Mouse (Mus musculus): ENCODE results near the gene Armc12. TPM values are rescaled to one million over a fixed set of nuclear protein-coding genes. Genes with fewer than 3 reads are reported as not detected.

The Armc12 gene
- total RNA-seq (2015; ENCODE audit: low replicate concordance) (not detected in 2 replicates), total RNA-seq (2017; ENCODE audit: low replicate concordance) (not detected in 2 replicates)

DNA sequence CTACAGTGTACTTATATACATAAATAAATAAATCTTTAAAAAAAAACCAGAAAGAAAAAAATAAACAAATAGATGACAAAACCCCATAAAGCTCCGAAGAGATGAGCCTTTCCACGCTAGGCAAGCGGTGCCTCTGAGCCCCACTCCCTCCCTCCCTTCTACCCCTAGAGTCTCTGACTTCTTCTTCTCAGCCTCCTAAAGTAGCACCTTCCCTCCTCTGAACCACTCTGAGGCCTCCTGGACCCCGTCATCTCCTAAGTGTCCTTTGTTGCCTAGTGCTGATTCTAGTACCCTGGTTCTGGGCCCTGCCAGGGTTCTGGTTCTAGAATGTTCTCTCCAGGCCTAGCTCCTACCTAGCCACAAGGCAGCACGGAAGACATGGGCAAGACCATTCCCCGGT lies at the start of gene Armc12:
Gene Armc12, plus strand, starts transcription at position 301 of the 400 bp plus-strand sequence.
- no peak for ATAC-seq (replicated peaks; ENCODE audit: low FRiP score, poor library complexity, severe bottlenecking)

- no peak for ATAC-seq (replicated peaks; ENCODE audit: low FRiP score, poor library complexity, severe bottlenecking)
These were observed 45.7 kb upstream of the Armc12 start for GRCm38 (mm10) chr17:28484704-28485445.

DNA sequence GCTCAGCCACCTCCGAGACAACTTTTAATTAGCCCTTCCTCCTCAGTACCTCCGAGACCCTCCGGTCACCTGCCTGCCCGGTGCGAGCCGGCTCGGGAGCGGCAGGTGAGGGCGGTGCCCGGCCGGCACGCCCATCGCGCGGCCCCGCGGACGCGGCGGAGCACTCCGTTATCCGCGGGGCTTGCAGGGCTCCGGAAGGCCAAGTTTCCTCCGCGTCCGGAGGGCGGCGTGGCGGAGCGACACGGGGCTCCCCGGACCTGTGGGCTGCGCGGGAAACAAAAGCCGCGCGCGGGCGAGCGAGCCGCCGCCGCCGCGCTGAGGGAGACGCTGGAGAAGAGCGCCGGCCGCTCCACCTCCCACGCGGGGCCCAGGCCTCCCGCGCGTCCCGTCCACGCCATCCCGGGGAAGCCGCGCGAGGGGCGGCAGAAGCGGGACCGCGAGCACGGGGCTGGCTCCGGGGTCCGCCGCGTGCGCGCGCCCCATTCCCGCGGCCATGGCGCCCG lies 45.1 kb upstream of the Armc12 start:
- no peak for ATAC-seq (replicated peaks; ENCODE audit: low FRiP score, poor library complexity, severe bottlenecking)

DNA sequence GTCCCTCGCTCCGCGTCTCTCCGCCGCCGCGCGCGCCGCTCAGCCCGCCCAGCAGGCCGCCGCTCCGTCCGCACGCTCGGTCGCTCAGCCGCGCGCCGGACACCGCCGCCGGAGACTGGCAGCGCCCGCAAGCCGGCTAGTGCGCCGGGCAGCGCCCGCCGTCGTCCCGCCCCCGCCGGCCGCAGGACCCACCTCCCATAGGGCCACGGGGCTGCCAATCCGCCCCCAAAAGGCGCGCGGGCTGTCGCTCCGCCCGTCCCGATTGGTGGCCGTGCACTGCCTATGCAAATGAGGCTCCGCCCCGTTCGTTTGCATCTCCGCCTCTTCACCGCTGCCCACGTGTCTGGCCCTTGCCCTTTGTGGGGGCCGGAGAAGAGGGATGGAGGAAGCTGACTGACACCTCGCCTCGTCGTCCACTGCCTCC lies 44.6 kb upstream of the Armc12 start:
- peak; percentile 100 for ATAC-seq (replicated peaks; ENCODE audit: low FRiP score, poor library complexity, severe bottlenecking)

GRCm38 (mm10) chr17:28486720-28487119 lies 43.9 kb upstream of the Armc12 start:
- ATAC-seq (replicated peaks; ENCODE audit: low FRiP score, poor library complexity, severe bottlenecking): no peak

DNA sequence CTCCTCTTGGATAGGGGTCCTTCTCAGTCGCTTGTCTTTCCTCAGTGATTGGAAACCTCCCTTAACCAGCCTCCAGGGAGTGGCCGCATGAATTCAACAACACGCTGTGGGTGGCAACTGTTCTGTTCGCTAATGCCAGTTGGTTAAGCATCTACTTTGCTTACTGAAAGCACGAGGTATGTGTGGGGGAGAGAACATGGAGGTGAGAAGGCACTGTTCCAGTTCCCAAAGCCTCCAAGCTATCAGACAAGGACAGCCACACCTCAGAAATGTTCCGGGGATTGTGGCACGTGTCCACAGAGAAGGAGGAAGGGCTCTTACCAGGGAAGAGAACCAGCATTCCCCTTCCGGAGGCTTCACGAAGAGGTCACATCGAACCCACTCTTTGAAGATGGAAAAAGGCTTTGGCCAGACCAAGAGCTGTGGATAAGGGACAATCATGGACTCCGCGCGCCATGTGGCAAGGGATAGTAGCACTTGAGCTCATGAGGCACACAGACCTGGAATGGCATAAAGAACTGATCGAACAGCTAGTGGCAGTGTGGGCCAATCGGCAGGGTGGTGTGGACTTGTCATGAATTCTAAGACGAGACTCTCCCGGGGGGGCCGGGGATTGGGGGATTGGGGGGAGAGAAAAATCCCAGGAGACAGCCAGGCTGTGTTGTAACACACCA lies 42.9 kb upstream of the Armc12 start:
- no peak for ATAC-seq (replicated peaks; ENCODE audit: low FRiP score, poor library complexity, severe bottlenecking)

DNA sequence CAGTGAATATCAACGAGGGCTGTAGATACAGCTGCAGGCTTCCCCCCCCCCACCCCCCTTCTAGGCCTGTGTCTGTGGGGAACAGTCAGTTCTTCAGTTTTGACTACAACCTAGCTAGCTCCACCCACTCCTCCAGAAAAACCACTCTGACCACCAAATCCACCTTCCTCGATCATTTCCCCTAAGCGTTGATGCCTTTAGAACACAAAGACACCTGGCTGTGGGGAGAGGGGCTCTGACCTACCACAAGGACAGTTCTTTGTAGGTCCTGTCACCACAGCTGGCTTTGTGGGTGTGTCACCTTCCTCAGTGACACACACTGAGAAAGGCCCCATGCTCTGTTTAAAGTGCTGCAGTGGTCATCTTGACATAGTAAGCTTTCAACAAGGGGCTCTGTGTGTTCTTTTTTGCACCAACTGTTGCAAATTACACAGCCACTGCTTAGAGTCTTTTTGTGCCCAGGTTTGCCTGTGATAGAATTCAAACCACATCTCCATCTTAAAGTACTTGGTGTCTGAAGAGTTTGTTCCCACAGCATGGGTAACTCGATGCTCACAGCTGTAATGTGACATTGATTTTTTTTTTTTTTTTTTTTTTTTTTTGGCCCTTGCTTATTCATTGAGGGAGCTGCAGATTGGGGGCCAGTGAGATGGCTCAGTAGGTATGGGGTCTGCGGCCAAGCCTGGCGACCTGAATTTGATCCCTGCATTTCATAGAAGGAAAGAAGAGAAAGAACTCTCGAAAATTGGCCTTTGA lies 42.2 kb upstream of the Armc12 start:
- ATAC-seq (replicated peaks; ENCODE audit: low FRiP score, poor library complexity, severe bottlenecking): no peak

DNA sequence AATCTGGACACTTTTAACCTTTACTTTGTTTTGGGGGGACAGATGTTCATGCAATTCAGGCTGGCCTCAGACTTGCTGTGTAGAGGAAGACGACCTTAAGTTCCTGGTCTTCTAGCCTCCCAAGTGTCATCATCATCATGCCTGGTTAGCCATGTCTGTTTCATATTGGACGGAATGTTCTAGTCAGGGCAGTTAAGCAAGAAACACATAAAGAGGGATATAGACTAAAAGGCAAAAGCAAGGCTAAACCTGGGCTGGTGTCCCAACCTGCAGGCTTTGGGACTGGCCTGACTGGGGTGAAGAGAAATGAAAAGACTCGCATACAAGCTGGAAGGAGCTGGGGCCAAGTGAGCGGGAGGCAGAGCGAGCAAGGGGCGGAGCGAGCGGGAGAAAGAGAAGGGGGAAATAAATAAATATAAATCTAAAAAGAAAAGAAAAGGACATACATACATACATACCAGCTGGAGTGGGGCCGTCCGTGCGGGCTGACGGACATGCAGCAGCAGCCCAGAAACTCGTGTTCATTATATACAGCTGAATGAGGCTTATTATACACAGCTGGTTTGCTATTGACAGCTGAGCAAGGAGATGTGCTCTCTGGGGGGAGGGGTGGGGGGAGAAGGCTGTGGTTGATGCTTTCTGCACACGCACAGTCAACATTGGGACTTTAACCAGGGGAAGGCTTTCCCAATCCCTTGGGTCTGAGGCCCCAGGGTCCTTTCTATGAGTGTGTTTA lies 39.4 kb upstream of the Armc12 start:
- no peak for ATAC-seq (replicated peaks; ENCODE audit: low FRiP score, poor library complexity, severe bottlenecking)

GRCm38 (mm10) chr17:28495832-28496231 lies 34.8 kb upstream of the Armc12 start:
- no peak for ATAC-seq (replicated peaks; ENCODE audit: low FRiP score, poor library complexity, severe bottlenecking)

DNA sequence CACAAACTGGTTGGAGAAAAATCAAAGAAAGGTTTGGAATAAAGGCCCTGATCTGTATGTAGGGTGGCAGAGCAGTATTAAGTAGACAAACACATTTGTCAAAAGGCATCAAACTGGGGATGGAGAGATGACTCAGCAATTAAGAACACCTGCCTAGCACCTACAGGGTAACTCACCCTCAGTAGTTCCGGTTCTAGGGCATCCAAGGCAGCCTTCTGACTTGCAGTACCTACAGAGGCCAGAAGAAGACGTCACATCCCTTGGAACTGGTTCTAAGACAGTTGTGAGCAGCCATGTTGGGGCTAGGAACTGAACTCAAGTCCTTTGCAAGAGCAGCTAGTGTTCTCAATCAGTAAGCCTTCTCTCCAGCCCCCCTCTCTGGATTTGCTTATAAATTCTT lies 31.4 kb upstream of the Armc12 start:
- ATAC-seq (replicated peaks; ENCODE audit: low FRiP score, poor library complexity, severe bottlenecking): no peak

GRCm38 (mm10) chr17:28500465-28500864 lies 30.1 kb upstream of the Armc12 start:
- ATAC-seq (replicated peaks; ENCODE audit: low FRiP score, poor library complexity, severe bottlenecking): no peak

DNA sequence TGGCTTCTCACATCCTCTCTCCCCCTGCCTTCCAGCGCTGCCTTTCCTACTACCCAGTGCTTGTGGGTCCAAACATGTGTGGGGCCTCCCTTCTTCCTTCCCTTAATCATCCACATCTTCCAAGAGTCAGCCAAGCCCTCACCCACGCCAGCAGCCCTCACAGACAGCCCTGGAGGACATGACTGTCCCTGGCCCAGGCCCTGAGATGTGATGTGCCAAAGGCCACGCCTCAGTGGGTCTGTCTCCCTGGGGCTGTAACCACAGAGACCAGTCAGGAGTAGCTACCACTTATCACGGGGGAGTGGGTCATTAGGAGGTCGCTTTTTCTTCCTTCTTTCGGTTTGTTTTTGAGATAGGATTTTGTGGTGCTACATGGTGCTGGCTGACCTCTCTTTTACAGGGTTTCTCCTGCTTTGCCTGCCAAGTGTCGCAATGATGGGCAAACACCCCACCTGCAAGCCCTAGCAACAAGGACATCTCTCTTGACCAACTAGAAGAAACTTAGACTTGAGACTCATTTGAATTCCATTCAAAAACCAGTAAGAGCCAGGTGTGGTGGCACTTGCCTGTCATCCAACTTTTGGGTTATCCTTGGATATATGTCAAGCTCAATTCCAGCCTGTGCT lies 28.3 kb upstream of the Armc12 start:
- ATAC-seq (replicated peaks; ENCODE audit: low FRiP score, poor library complexity, severe bottlenecking): no peak

DNA sequence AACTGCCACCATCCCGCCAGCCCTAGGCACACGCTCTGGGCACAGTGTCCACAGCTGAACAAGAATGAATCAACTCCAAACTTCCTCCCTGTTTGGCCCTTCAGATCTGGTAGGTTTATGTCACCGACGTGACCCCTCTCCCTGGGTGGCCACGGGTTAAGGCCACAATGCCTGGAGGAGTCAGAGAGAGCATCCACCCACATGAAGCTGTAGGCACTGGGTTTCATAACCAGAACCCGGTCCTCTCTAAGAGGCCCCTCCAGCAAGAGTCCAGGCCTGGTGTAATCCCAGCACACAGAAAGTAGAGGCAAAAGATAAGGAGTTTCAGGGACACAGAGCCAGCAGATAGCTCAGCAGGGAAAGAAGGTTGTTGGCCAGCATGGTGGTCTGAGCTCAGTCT lies 26.4 kb upstream of the Armc12 start:
- ATAC-seq (replicated peaks; ENCODE audit: low FRiP score, poor library complexity, severe bottlenecking): no peak

DNA sequence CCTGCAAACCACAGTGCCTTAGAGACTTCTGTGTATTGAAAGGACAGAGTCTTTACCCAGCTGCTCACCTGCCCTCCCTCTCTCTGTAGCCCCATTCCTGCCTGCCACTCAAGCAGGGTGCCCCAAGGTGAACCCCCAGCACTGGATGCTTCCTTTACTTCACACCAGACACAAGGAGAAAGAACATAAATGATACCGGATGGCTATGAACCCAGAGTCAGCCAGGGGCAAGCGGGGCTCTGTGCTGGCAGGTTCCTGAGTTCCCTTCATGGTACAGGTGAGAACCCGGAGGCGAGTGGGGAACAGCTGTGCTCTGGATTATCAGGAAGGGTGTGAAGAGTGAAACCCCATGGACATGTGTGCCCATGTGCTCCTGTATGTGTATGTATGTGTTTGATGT lies 25.0 kb upstream of the Armc12 start:
- no peak for ATAC-seq (replicated peaks; ENCODE audit: low FRiP score, poor library complexity, severe bottlenecking)

- no peak for ATAC-seq (replicated peaks; ENCODE audit: low FRiP score, poor library complexity, severe bottlenecking)
These were observed 23.7 kb upstream of the Armc12 start for GRCm38 (mm10) chr17:28506895-28507294.

DNA sequence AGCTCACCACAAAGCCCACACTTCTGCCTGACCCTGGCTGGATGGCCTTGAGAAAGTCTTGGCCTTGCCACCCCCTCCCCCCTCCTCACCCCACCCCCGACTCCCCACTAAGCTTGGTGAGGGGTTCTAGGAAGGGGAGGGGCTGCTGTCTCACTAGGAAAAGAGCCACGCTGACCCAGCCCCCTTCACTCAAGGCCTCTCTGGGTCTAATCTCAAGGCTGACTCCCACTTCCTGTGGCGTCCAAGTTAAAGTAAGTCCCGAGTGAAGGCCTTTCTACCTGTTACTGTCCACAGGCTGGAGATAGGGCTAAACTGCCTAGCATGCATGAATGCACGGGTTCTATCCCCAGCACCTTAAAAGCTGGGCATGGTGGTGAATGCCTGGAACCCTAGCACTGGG lies 23.1 kb upstream of the Armc12 start:
- no peak for ATAC-seq (replicated peaks; ENCODE audit: low FRiP score, poor library complexity, severe bottlenecking)

- no peak for ATAC-seq (replicated peaks; ENCODE audit: low FRiP score, poor library complexity, severe bottlenecking)
These were observed 19.9 kb upstream of the Armc12 start for GRCm38 (mm10) chr17:28510445-28511342.
